Mouse (Mus musculus): ENCODE results near the gene Bak1. TPM values are rescaled to one million over a fixed set of nuclear protein-coding genes. Genes with fewer than 3 reads are reported as not detected.
"Not testable (repeated sequence)": the region's sequence is repeated elsewhere in the genome, so short reads cannot be mapped to it uniquely, and the experiment has no call there.

Gene Bak1
- total and polyA plus RNA-seq, 3 experiments, result 35.0 to 57.4 (median 41.6) TPM

- no peak for DNase-seq
Measured at GRCm38 (mm10) chr17:26981050-26981449, 47.8 kb downstream of the Bak1 start.

GRCm38 (mm10) chr17:26979426-26979825, 49.4 kb downstream of the Bak1 start:
- DNase-seq, result no peak

- not testable (repeated sequence) for DNase-seq
Measured at GRCm38 (mm10) chr17:26977354-26977753, 51.5 kb downstream of the Bak1 start.

GRCm38 (mm10) chr17:26975415-26975814, 53.4 kb downstream of the Bak1 start:
- no peak for DNase-seq

- DNase-seq, result no peak
Measured at GRCm38 (mm10) chr17:26974547-26974946, 54.3 kb downstream of the Bak1 start.

- DNase-seq, result peak; percentile 98
Measured at GRCm38 (mm10) chr17:26972703-26973574, 55.9 kb downstream of the Bak1 start, which contains the start of gene Zbtb9. TSS of gene Zbtb9 (plus strand) at chr17:26973167.

GRCm38 (mm10) chr17:26972107-26972506, 56.7 kb downstream of the Bak1 start:
- DNase-seq, result no peak

- DNase-seq, result no peak
Measured at GRCm38 (mm10) chr17:26971247-26971905, 57.4 kb downstream of the Bak1 start.

GRCm38 (mm10) chr17:26970221-26970620, 58.6 kb downstream of the Bak1 start:
- DNase-seq, result no peak

Other genes starting within 250 kb of the Bak1 start
- 10 to 100 TPM; 22.1 to 22.3 TPM for gene Bnip1, start 247.9 kb downstream of the Bak1 start, total RNA-seq (2021)
- gene Bnip1, start 247.9 kb downstream of the Bak1 start, polyA plus RNA-seq (2012; rRNA removed), result 10.1 and 12.9 TPM in 2 replicates
- not detected for gene Nkx2-5, start 184.0 kb downstream of the Bak1 start, total RNA-seq (2021)
- gene Nkx2-5, start 184.0 kb downstream of the Bak1 start, polyA plus RNA-seq (2012; rRNA removed), result 0.16 and 0.26 TPM in 2 replicates
- gene Kifc5b, start 111.9 kb downstream of the Bak1 start, total RNA-seq (2021), result 1 to 10 TPM; 1.0 to 1.3 TPM
- 1.2 and 2.1 TPM in 2 replicates for gene Kifc5b, start 111.9 kb downstream of the Bak1 start, polyA plus RNA-seq (2012; rRNA removed)
- 10 to 100 TPM; 35.2 to 36.4 TPM for gene Phf1, start 96.0 kb downstream of the Bak1 start, total RNA-seq (2021)
- gene Phf1, start 96.0 kb downstream of the Bak1 start, polyA plus RNA-seq (2012; rRNA removed), result 202 and 271 TPM in 2 replicates
- gene Cuta, start 89.4 kb downstream of the Bak1 start, total RNA-seq (2021), result 100 to 1,000 TPM; 145 to 164 TPM
- gene Cuta, start 89.4 kb downstream of the Bak1 start, polyA plus RNA-seq (2012; rRNA removed), result 378 and 381 TPM in 2 replicates
- 10 to 100 TPM; 14.3 to 21.8 TPM for gene Syngap1, start 87.8 kb downstream of the Bak1 start, total RNA-seq (2021)
- 51.6 and 56.0 TPM in 2 replicates for gene Syngap1, start 87.8 kb downstream of the Bak1 start, polyA plus RNA-seq (2012; rRNA removed)
- 1 to 10 TPM; 4.6 to 8.7 TPM for gene Zbtb9, start 55.8 kb downstream of the Bak1 start, total RNA-seq (2021)
- 6.9 and 7.1 TPM in 2 replicates for gene Zbtb9, start 55.8 kb downstream of the Bak1 start, polyA plus RNA-seq (2012; rRNA removed)
- 1 to 10 TPM; 5.0 to 6.7 TPM for gene Itpr3, start 28.3 kb upstream of the Bak1 start, total RNA-seq (2021)
- 6.0 and 6.9 TPM in 2 replicates for gene Itpr3, start 28.3 kb upstream of the Bak1 start, polyA plus RNA-seq (2012; rRNA removed)
- 100 to 1,000 TPM; 218 to 406 TPM for gene Uqcc2, start 104.9 kb upstream of the Bak1 start, total RNA-seq (2021)
- 132 and 172 TPM in 2 replicates for gene Uqcc2, start 104.9 kb upstream of the Bak1 start, polyA plus RNA-seq (2012; rRNA removed)
- 1 to 10 TPM in 1 of 2 experiments, under 1 TPM in 1; 0.69 to 1.9 TPM for gene Ip6k3, start 138.8 kb upstream of the Bak1 start, total RNA-seq (2021)
- gene Ip6k3, start 138.8 kb upstream of the Bak1 start, polyA plus RNA-seq (2012; rRNA removed), result 0.83 and 1.2 TPM in 2 replicates
- gene Lemd2, start 175.5 kb upstream of the Bak1 start, total RNA-seq (2021), result 10 to 100 TPM; 53.3 to 56.3 TPM
- gene Lemd2, start 175.5 kb upstream of the Bak1 start, polyA plus RNA-seq (2012; rRNA removed), result 152 and 185 TPM in 2 replicates

Measured in adrenal gland, adult 2 months (tissue).